Mouse (Mus musculus): Measurements from ENCODE around the gene Swap70.

DNA sequence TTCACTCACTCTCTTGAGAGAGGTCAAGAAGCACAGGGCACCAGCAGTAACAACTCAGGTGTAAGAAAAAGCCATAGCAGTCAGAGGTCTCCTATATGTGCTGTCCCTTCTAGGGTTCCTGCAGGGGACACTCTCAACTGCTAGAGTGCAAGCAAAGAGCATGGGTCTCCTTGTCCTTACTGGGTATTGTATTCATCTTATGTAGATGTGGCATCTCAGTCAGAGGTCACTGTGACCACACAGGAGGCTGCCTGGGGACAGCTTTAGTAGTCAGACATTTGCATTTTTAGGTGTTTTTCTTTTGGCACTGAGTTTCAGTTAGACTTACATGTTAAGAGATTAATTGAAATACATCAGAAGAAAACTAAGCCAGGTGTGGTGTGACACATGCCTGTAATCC is 45.5 kb downstream of the Swap70 start:
- TF ChIP-seq CTCF (IDR thresholded peaks at IDR 0.05; ENCODE audit: borderline replicate concordance, insufficient read depth, low read length) (no peak), POLR2A (IDR thresholded peaks at IDR 0.05; ENCODE audit: low read depth, low read length) (no peak)
